Mouse (Mus musculus): Measurements from ENCODE around the gene Bin2.
"Not testable (repeated sequence)": the region's sequence is repeated elsewhere in the genome, so short reads cannot be mapped to it uniquely, and the experiment has no call there.

The Bin2 gene

DNA sequence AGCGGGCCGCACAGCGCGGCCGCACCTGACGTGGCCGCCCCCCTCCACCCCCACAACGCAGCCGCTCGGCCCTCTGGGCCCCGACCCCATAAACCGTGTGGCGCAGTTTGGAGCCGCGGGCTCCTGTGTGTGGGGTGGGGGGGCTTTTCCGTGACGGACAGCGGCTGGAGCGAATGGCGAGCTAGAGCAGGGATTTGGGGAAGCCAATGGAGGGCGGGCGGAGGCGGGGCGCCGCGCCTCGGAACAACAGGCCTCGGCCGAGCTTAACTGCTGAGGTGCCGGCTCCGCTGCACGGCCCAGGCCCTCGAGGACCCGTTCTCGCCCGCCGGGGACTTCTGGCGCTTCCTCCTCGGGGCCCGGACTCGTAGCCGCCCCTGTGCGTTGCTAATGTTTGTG lies 53.5 kb downstream of the Bin2 start:
- DNase-seq (ENCODE audit: low spot score), result peak; percentile 86

DNA sequence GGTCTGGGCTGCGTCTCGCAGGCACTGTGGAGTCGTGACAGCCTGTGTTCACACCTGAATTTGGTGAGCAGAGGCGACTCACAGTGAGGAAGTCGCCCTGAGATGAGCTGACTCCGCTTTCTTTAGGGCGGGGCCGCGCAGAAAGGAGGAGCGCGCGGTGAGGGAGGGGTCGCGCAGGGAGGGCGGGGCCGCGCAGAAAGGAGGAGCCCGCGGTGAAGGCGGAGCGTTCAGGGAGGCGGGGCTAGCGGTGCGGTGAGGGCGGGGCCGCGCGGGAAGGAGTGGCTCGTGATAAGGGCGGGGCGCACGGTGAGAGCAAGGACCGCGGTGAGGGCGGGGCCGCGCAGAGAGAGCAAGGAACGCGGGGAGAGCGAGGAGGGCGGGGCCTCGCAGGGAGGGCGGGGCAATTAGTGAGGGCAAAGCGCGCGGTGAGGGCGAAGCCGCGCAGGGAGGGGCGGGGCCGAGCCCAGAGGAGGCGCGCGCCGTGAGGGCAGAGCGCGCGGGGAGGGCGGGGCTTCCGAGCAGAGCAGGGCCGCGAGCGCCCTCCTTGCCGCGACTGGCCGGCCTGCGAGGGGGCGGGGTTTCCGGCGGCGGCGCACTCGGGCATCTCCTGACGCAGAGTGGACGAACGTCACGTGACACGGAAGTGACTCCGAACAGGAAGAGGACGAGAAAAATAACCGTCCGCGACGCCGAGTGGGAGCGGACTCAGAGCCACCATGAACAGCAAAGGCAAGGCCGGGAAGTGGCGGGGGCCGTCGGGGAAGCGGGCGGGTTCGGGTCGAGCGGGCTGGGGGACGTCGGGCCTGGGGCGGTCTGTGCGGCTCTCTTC lies 54.1 kb downstream of the Bin2 start, which contains the start of gene Dazap2:
Gene Dazap2 (plus strand): TSS at position 354 of the 829 bp plus-strand sequence.
- DNase-seq (ENCODE audit: low spot score), result peak; percentile 98

GRCm38 (mm10) chr15:100614218-100614995 lies 54.9 kb downstream of the Bin2 start:
- DNase-seq (ENCODE audit: low spot score), result no peak

- peak; percentile 77 for DNase-seq (ENCODE audit: low spot score)
These were observed 55.8 kb downstream of the Bin2 start for GRCm38 (mm10) chr15:100613584-100613983.

- DNase-seq (ENCODE audit: low spot score), result no peak
These were observed 56.9 kb downstream of the Bin2 start for GRCm38 (mm10) chr15:100612432-100612831.

GRCm38 (mm10) chr15:100611951-100612350 lies 57.4 kb downstream of the Bin2 start:
- no peak for DNase-seq (ENCODE audit: low spot score)

DNA sequence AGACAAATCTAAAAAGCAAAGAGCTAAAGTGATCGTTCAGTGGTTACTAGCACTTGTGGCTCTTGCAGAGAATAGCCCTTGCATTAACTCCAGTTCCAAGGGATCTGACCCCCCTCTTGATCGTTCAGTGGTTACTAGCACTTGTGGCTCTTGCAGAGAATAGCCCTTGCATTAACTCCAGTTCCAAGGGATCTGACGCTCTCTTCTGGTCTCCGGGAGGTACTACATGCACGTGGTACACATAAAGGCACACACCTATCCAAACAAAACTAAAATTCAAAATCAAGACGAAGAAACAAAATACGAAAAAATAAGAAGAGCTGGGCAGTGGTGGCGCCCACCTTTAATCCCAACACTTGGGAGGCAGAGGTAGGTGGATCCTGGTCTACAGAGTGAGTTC lies 62.7 kb downstream of the Bin2 start:
- DNase-seq (ENCODE audit: low spot score), result not testable (repeated sequence)

- DNase-seq (ENCODE audit: low spot score), result no peak
These were observed 67.7 kb downstream of the Bin2 start for GRCm38 (mm10) chr15:100601669-100602068.

DNA sequence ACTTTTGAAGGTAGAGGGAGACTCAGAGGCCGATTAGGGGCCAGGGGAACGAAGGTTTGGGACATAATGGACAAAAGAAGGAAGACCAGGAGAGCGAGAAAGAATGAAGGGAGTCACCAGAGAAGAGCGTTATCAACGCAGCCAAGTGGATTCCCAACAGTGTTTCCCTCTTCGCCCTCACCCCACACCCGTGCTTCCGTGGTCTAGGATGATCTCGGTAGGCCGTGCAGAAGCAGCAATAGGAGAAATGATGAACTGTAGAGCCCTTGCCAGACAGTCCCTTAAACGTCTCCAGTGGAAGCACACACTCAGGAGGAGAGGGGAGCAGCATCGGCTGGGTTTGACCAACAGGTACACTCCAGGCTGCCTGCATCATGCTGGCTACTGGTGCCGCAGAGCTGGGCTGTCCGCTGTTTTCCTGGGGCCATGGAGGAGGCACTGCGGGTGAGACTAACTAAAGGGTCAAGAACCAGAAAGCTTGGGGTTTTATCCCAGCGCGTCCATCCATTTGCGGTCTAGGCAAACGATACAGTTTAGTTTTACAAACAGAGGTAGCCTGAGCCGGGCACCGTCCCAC lies 68.6 kb downstream of the Bin2 start:
- DNase-seq (ENCODE audit: low spot score), result no peak

DNA sequence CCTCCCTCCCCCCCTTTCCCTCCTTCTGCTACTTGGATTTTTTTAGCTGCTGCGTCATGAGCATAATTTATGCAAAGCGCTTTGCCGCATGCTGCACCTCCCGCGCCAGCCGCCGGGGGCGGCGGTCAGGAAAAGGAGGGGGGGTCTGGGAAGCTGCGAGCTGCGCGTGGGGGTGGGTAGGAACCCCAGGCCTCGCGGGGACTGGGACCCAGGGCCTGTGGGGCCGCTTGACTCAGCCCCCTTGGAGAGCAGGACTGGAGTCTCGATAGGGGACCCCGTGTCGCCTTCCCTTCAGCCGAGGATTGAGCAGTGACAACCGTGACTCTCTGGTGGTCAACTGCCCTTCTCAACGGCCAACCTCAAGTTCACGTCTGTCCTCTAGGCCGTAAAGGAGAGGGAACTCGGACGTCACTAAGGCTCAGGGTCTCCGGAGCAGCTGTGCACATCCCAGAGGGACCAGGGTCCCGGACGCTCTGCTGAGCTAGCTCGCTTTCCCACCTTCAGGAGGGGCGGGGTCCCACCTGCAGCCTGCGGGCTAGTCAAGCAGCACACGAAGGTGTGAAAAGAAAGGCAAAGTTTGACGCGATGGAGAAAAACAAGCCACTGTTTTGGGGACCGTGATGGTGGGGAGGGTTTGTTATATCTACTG lies 69.2 kb downstream of the Bin2 start:
- DNase-seq (ENCODE audit: low spot score), result peak; percentile 77

DNA sequence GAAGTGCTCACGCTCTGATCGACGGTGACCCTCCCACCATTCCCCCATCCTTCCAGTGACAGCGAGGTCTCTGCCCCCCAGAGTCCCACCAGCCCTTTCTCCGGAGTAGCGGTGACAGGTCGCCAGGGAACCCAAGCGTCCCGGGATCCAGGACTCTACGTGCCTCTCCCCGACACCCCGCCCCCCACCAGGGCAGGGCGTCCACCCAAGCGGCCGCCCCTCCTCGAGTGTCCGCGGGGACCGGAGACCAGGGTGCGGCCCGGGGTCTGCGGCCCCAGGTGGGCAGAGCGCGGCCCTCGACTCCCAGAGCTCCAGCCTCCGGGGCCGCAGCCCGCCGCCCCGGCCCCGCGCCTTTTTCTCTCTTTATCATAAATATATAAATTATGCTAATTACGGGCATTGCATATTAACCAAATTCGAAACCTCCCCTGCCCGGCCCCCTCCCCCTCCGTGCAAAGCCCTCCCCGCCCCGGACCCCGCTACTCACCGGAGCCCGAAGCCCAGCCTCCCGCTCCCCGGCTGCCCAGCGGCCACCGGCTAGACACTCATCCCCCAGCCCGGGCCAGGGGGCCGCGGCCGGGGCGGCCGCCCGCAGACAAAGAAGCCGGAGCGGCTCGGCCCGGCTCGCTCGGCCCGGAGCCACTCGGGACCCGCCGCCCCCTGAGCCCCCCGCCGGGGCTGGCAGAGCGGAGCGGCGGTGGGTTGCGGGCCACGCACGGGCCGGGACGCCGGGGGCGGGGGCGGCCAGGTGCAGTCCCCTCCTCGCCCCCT lies 69.9 kb downstream of the Bin2 start, which contains the start of gene Pou6f1:
Gene Pou6f1 (minus strand): TSS at position 709 of the 771 bp plus-strand sequence.
- peak; percentile 41 for DNase-seq (ENCODE audit: low spot score)

DNA sequence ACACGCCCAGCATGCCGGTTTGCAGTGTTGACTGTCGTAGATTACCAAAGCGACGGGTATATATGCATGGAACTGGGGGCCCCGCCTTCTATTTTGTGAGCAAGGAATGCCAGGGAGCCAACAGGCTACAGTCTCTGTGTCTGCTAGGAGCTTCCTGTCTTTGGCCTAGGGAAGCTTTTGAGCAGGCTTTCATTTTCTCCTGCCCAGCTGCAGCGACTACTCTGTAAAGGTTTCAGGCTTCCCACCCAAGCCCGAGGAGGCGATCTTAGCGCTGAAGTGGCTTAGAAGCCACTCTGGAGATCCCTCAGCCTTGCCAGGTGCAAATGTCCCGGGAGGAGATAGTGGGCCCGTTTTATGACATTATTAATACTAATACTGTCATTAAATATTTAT lies 70.5 kb downstream of the Bin2 start:
- peak; percentile 62 for DNase-seq (ENCODE audit: low spot score)

DNA sequence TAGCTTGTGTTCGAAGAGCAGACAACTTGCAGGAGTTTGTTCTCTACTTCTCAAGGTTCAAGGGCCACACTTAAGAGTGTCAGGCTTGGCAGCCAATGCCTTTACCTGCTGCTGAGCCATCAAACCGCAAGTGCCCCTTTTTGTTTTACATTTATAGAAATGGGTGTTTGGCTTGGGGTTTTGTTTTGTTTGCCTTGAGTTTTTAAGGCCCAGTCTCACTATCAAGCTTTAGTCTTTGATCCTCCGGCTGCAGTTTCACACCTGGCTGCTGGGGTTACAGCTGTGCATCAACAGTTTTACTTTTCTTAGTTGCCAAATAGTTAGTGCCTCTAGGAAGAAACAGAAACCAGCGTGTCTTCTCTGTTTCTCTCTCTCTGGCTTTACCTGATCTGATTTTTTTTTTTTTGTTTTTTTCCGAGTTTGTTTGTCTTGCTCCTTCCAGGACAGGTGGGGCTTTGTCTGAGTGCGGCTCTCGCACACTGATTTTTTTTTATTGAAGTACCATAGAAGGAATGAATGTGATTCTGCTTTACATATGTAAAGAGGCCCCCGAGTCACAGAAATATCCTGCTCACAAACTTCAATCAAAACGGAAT lies 71.0 kb downstream of the Bin2 start:
- peak; percentile 73 for DNase-seq (ENCODE audit: low spot score)

GRCm38 (mm10) chr15:100592817-100593216 lies 76.5 kb downstream of the Bin2 start:
- no peak for DNase-seq (ENCODE audit: low spot score)

Data from lung, postnatal 25 days (tissue).